Mouse (Mus musculus) spleen, adult 2 months (tissue): Measurements from ENCODE around the gene E130208F15Rik.

ENCODE experiments used
- CTCF ChIP-seq: fragments of 200-500 bp; IDR thresholded peaks from 2 replicates; pipeline ENCODE4 v1.5.1; 2011; ENCODE audit warnings: mild to moderate bottlenecking, inconsistent platforms; ENCODE audit not compliant: insufficient read depth, insufficient read length, insufficient replicate concordance; ENCODE audit errors: extremely low read depth
- POLR2A ChIP-seq: fragments of 200-500 bp; IDR thresholded peaks from 2 replicates; pipeline ENCODE4 v1.6.1; 2011; ENCODE audit warnings: low read depth, low read length, inconsistent platforms

DNA sequence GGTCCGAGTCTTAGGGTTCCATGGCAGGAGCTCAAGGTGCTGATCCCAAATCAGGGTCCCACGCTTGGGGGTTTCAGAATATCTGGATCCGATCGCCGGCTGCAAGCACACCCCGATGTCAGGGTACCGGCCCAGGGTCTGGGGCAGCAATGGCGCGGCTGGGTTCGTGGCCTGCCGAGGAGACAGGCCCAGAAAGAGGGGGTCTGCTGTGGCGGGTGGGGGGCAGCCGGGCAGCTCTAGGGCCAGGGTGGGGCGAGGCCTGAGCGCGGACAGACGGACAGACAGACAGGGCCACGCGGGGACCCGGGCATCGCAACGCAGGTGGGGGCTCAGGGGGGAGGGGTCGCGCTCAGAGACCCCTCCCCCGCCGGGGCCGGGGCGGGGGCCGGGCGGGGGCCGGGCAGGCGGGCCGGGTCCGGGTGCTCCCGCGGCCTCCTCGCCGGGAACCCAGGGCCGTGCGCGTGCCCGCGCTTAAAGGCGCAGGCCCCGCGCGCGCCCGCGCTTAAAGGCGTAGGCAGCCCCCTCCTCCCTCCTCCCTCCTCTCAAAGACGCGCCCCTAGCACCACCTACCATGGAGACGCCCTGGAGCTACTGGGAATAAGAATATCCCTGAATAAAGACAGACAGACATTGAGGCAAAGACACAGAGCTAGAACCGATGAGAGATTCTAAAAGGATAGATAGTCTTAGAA is 41.3 kb downstream of the E130208F15Rik start, which contains the start of gene Lrfn3:
- no peak for TF ChIP-seq CTCF
- TF ChIP-seq POLR2A = no peak
